Mouse (Mus musculus) urinary bladder, adult 18-20 months (tissue): ENCODE data around the gene Eed.
"Not testable (repeated sequence)": the region's sequence is repeated elsewhere in the genome, so short reads cannot be mapped to it uniquely, and the experiment has no call there.

ENCODE experiments used
- DNase-seq, 2 experiments: peaks; one replicate each; pipeline ENCODE4 v3.0.0; 2022; ENCODE audit warnings: low spot score in 2 of 2, mixed read lengths in 2 of 2

Gene Eed

DNA sequence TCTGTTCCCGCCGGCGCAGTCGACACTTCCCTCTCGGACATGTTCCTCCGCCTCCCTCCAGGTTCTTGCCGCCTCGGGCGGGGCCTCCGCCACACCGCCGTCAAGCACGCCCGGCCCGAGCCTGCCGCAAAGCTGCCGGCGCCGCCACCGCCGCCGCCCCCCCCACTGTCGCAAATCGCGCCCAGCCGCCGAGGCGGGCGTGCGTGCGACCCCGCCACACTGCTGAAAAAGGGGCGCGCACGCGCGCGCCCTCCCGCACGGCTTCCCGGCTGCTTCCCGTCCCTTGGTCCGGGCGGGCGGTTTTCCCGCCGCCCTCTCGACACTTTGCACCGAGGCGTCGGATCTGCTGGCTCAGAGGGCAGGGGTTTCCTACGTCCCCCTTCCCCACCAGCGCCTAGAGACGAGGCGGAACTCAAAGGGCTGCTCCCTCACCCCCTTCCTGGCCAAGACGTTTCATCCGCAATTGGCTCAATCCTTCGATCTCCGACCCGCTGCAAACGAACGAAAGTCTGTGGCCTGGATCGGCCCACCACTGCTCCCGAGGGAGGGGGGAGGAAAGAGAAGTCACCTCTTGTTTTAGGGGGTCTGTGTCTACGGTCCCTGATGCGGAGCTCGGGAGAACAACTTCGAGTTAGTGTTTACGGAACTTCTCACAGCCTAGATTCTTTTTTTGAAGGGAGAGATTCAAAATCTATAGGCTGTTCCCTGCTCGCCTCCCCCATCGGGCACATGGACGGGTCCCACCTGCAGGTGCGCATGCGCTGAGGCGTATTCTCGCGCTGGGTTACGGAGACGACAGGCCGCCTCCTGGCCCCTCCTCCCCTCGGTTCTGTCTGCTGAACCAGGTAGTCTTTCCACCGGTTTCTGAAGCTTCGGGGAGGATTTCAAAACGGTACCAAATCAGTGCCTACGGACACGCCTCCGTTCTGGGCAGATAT, at the start of gene Eed:
Gene Eed (minus strand): TSS at position 499 of the 938 bp plus-strand sequence.
- DNase-seq, result peak; percentile 88 to 90

- no peak for DNase-seq
Observed at GRCm38 (mm10) chr7:90029548-90030485, 49.0 kb upstream of the Eed start.

GRCm38 (mm10) chr7:90028888-90029547, 48.2 kb upstream of the Eed start:
- no peak for DNase-seq

- DNase-seq, result no peak
Observed at GRCm38 (mm10) chr7:90024975-90025374, 44.2 kb upstream of the Eed start.

DNA sequence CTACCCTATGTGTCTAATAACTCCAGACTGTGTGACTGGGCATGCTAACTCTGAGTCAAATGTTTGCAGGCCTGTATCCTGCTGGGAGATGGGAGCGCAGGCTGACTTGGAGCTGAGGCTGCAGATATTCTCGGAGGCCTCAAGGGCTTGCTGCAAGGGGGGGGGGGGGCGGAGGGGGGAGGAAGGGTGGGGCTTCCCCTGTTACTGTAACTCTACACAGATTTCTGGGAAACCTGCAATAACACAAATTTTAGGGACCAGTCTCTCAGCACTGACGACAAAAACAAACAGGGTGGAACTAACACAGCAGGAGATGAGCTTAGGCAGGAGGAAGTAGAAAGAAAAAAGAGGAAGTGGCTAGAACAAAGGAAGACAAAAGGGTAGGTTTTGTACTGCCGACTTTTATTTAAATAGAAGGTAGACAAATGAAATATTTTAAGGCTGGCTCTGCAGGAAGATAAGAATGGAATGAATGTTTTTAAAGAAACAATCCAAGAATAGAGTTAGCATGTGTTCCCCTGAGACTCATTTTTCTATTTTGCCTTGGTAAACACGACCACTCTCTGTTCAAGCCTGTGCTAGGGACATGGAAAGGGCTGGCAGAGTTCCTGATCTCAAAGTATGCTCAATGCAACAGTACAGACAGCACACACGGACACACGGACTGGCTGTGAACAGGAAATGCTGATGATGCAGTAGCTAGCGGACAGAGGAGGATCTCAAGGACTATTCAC, 42.4 kb upstream of the Eed start:
- no peak for DNase-seq

- no peak for DNase-seq
Observed at GRCm38 (mm10) chr7:90020331-90020730, 39.5 kb upstream of the Eed start.

GRCm38 (mm10) chr7:90019570-90019969, 38.8 kb upstream of the Eed start:
- DNase-seq, result peak in 1 of 2 experiments; percentile 42

- no peak for DNase-seq
Observed at GRCm38 (mm10) chr7:90016930-90017588, 36.3 kb upstream of the Eed start.

- no peak for DNase-seq
Observed at GRCm38 (mm10) chr7:90016459-90016858, 35.7 kb upstream of the Eed start.

- no peak for DNase-seq
Observed at GRCm38 (mm10) chr7:90006667-90007653, 26.2 kb upstream of the Eed start.

DNA sequence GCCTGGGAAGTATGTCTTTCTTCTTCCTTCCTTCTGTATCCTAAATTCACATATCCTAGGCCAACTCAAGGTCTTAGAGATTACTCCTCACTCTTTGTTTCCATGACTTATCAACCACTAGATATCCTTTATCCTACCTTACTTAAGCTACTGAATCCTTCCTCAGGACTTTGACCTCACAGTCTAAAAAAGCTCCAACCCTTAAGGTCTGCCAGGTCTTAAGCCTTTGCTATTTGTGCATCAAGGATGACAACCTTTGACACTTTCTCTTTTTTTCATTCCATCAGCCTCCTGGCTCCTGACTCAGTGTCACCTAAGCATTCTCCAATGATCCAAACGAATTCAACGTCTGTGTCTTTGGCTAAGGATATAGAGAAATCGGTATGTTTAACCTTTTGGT, 24.0 kb upstream of the Eed start:
- no peak for DNase-seq

DNA sequence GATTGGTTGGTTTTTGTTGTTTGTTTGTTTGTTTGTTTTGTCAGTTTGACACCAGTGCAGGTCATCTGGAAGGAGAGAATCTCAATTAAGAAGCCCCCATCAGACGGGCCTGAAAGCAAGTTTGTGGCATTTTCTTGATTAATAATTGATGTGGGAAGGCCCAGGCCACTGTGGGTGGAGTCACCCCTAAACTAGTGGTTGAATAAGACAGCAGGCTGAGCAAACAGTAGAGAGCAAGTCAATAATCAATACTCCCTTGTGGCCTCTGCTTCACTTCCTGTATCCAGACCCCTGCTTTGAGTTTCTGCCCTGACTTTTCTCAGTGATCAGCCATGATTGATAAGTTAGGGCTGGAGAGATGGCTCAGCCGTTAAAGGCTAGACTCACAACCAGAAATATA, 21.6 kb upstream of the Eed start:
- DNase-seq, result no peak

DNA sequence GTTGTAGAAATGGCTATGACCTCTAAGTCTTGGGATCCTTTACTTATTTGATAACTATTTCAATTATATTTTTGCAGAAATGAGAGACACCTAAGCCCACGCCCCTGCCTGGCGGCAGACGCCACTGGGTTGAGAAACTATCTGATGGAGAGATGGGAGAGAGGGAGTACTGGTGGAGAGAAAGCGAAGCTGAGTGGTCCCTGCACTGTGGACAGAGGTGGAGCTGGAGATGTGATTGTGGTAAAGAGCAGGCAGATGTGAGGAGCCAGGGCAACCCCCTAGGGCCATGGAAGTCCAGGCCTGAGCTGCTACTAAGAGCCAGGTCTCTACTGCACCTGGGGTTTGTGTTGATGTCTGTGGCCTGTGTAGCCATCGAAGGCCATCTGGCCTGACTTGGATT, 18.7 kb upstream of the Eed start:
- no peak for DNase-seq

DNA sequence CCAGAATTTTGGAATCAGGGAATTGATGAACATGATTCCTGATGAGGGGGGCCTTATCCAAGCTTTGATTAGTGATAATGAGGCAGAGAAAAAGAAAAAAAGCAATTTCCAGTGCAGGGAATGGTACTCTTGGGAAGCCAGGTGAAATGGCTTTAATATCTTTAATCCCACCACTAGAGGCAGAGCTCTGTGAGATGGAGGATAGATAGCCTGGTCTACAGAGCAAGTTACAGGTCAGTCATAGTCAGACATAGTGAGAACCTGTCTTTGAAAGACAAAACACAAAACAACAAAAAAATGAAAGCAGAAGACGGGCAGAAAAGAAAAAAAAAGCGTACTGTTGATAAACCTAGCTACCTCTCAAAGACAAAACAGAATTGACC, 17.8 kb upstream of the Eed start:
- DNase-seq, result no peak

GRCm38 (mm10) chr7:89998006-89998623, 17.3 kb upstream of the Eed start:
- DNase-seq, result no peak

GRCm38 (mm10) chr7:89997526-89997925, 16.7 kb upstream of the Eed start:
- DNase-seq, result not testable (repeated sequence)

- no peak for DNase-seq
Observed at GRCm38 (mm10) chr7:89993091-89993490, 12.3 kb upstream of the Eed start.

GRCm38 (mm10) chr7:89984421-89984820, 3.6 kb upstream of the Eed start:
- DNase-seq, result no peak

GRCm38 (mm10) chr7:89983441-89983840, 2.7 kb upstream of the Eed start:
- no peak for DNase-seq
